In genomic region chr6:67040904-67041410, GRCm38 (mm10) we compare ENCODE assay signal across 16 mouse cellular contexts.
"Had no signal": no experiment of that assay in that cellular context is flagged by ENCODE, and none has a peak within 500 bp of the region (broad histone marks: within the 10 kb centered on the region; RNA-seq: fewer than 3 reads in every experiment).

No protein-coding gene starts in this region.

- H3K4me3 ChIP-seq: kidney, embryonic 15.5 days; limb, embryonic 12.5 days; liver, embryonic 13.5 days; lung, embryonic 15.5 days; neural tube, embryonic 12.5 days; stomach, embryonic 15.5 days had no signal

- H3K27ac ChIP-seq: kidney, embryonic 15.5 days; limb, embryonic 12.5 days; liver, embryonic 13.5 days; lung, embryonic 15.5 days; neural tube, embryonic 12.5 days; stomach, embryonic 15.5 days had no signal

- H3K4me2 ChIP-seq: kidney, embryonic 15.5 days; limb, embryonic 12.5 days; liver, embryonic 13.5 days; lung, embryonic 15.5 days; neural tube, embryonic 12.5 days; stomach, embryonic 15.5 days had no signal

- ATAC-seq: liver, postnatal 0 days had no signal

- H3K27me3 ChIP-seq: kidney, embryonic 15.5 days; limb, embryonic 12.5 days; liver, embryonic 13.5 days; lung, embryonic 15.5 days; neural tube, embryonic 12.5 days; stomach, embryonic 15.5 days had no signal

- H3K36me3 ChIP-seq: kidney, embryonic 15.5 days; limb, embryonic 12.5 days; lung, embryonic 15.5 days; neural tube, embryonic 12.5 days; stomach, embryonic 15.5 days had no signal

- DNase-seq: kidney, adult 18-20 months; kidney, postnatal 14 days; layer of hippocampus, adult 9-11 months; layer of hippocampus, postnatal 36 days; liver; liver, embryonic 13.5 days; liver, postnatal 0 days; lung, postnatal 14 days; midbrain, embryonic 14.5 days; thymus, adult 2 months; thymus, postnatal 25 days had no signal
